Mouse (Mus musculus): ENCODE data around the gene Papss2. TPM values are rescaled to one million over a fixed set of nuclear protein-coding genes. Genes with fewer than 3 reads are reported as not detected.

Papss2 gene
- polyA plus RNA-seq (2014; fragmentation: Illumina TruSeq; extraction: RNeasy Lipid Tissue Mini Kit (QIAGEN cat#74804); ENCODE audit: low read depth, low replicate concordance), result 375 TPM

GRCm38 (mm10) chr19:32595506-32596286 lies at the start of gene Papss2:
Gene Papss2, plus strand, starts transcription at chr19:32595790.

Other genes starting within 250 kb of the Papss2 start
- 62.2 TPM for gene Sgms1, start 206.1 kb upstream of the Papss2 start, polyA plus RNA-seq (2014; fragmentation: Illumina TruSeq; extraction: RNeasy Lipid Tissue Mini Kit (QIAGEN cat#74804); ENCODE audit: low read depth, low replicate concordance)
- 39.7 TPM for gene Rpl9-ps6, start 129.2 kb upstream of the Papss2 start, polyA plus RNA-seq (2014; fragmentation: Illumina TruSeq; extraction: RNeasy Lipid Tissue Mini Kit (QIAGEN cat#74804); ENCODE audit: low read depth, low replicate concordance)
- gene Minpp1, start 110.0 kb upstream of the Papss2 start, polyA plus RNA-seq (2014; fragmentation: Illumina TruSeq; extraction: RNeasy Lipid Tissue Mini Kit (QIAGEN cat#74804); ENCODE audit: low read depth, low replicate concordance), result 41.4 TPM
- gene Atad1, start 144.0 kb downstream of the Papss2 start, polyA plus RNA-seq (2014; fragmentation: Illumina TruSeq; extraction: RNeasy Lipid Tissue Mini Kit (QIAGEN cat#74804); ENCODE audit: low read depth, low replicate concordance), result 335 TPM
- gene Pten, start 161.7 kb downstream of the Papss2 start, polyA plus RNA-seq (2014; fragmentation: Illumina TruSeq; extraction: RNeasy Lipid Tissue Mini Kit (QIAGEN cat#74804); ENCODE audit: low read depth, low replicate concordance), result 162 TPM

All from sigmoid colon, adult 10 weeks (tissue).